Mouse (Mus musculus) thymus, postnatal 0 days (tissue): ENCODE data around the gene Eefsec. TPM values are rescaled to one million over a fixed set of nuclear protein-coding genes. Genes with fewer than 3 reads are reported as not detected.

Experiments used
- DNase-seq: peaks from one replicate; pipeline ENCODE4 v3.0.0-alpha.2; 2015; ENCODE audit warnings: low spot score
- polyA plus RNA-seq: library from polyadenylated mRNA; unstranded; fragments of >200 nt; fragmentation: Nextera tagmentation; extraction: Ambion mirVana; gene quantifications from 2 replicates; pipeline ENCODE4 v1.2.1, GENCODE M21; 2015

Eefsec gene
- polyA plus RNA-seq, 1 experiment from 2014 or later, result 117 TPM

DNA sequence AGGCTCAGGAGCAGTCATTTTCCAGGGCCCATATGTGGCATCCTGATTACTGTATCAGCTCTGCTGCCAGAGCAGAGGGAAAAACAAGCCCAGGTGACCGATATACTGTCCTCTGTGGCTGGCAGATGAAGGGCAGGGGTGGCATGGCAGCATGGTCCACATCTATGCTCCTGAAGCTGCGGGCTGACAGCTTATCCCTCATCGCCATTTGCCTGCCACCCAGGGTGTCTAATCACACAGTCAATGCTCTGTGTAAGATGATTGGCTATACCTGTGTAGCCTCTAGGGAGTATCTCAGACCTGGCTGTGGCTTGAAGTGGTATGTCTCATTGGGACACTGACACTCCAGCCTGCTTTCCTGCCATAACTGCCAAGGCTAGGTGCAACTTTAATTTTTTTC, 180.3 kb downstream of the Eefsec start:
- no peak for DNase-seq

DNA sequence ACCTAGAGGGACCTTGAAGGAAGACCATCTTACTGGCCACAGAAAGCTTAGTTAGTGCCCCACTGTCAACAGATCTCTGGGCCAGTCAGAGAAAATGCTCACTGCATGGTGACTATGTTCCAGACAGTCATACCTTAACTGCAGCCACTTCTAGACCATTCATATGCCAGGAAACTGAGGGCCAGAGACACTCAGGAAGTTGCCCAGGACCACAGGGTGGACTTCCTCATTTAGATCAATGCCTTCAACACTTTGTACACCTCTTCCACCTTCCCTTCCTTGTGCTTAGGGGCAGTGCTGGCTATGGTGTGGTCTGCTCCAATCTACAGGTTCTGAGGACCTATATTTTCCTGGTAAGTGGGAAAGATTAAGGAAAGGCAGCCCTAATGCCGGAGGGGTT, 181.0 kb downstream of the Eefsec start:
- DNase-seq, result no peak

DNA sequence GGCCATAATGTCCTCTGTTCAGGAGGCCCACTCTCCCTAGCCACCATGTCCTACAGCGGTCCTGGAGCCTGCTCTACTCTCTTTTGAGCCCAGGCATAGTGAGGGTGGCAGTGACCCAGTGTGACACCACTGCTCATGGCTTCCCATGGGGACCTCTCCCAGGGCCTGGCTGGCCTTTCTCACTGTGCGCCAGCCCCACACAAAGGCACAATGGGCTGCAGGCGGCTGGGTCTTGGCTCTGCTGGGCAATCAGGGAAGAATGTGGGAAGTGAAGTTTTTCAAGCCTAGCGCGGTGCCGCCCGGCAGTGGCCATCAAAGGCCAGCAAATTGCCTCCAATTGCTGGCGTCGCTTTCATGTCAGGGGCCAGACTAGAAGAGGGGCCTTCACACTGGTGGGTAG, 184.2 kb downstream of the Eefsec start:
- no peak for DNase-seq

DNA sequence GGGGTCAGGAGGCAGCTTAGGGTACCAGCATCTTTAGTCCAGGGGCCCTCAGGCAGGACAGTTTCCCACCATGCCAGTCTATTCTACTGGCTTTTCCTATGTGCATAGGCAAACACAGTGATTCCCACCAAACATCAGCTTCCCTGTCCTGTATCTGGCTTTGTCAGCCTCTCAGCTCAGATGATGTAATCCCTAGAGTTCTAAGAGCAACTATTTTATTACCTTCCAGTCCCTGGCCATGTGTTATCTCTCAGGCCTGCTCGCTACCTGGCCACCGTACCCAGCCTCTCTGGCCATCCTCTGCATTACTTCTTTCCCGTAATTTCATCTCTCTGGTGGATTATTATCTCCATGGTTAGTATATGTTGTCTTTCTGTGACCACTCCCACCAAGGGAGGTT, 185.7 kb downstream of the Eefsec start:
- no peak for DNase-seq

DNA sequence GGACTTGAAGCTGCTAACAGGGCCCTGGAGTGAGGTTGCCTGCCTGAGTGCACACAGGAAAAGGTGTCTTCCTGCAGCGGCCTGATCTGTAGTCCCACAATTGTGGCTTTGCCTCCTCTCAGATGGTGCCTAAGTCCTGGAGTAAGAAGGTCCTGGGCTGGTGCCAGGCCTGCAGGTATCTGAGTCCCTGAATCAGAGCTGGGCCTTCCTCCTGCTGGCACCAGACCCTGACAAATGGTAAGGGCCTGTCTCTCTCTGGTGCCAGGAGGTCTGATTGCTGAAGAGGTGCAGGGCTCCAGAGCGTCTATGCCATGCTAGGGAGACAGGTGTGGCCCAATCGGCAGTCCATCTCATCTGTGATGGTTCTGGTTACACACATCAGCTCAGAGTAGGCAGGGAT, 186.7 kb downstream of the Eefsec start:
- DNase-seq, result no peak

DNA sequence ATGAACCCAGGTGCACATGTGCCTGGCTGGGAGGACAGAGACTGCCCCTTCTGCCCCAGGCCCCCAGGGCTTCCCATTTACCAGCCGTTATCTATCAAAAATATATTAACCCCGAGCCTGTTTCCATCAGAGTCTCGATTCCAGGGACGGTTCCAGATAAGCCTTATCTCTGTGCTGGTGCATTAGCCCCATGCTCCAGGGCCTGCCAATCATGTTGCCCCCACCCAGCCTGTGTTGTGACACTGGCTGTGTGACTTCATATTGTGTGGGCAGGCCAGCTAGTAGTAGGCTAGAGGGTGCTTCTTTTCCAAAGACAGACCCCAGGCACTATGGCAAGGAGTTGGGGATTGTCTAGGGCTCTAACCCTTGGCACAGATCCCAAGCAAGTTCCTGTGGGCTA, 190.9 kb downstream of the Eefsec start:
- DNase-seq, result no peak

DNA sequence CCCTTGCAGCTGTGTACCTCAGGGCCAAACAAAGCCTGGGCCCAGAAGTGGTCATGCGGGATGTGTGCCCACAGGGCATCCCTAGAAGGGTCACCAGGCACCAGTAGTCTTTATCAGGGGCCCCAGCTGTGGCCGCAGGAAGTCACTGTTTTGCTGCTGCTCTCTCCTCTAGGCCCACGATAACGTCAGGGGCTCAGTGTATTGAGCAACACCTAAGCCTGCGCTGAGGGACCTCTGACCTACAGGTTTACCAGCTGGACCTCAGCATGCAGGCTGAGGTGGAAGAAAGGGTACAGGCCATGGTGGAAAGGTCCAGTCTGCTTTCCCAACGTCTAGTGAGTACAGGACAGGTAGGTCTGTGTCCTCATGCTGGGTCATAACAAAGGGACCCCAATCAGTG, 192.3 kb downstream of the Eefsec start:
- DNase-seq, result no peak

DNA sequence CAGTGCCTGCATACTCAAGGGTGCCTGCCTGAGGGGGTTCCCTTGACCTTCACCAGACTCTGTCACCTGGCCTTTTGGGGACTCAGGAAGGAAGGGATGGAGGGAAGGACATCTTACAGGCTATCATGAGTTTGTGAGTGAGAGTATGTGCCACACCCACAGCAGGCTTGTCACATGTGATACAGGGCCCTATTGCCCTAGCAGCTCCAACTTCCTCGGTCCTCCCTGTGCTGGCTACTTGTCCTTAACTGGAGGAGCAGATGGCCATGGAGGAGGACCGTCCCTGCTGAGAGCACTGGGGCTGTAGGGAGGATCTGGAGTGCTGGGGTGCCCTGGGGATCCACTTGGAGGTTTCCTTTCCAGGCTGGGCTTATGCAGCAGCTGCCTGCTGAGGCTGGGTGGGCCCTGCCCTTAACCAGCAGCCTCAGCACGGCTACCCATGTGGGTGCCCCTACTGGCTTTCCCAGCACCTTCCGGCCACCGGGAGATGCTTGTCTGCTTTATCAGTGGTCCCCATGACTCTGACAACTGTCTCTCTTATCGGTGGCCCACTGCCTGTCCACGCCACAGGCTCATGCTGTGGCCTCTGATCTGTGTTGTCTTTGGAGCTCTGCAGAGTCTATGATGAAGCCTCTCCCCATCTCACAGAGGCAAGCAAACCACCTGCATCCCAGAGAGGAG, 194.4 kb downstream of the Eefsec start:
- DNase-seq, result no peak

DNA sequence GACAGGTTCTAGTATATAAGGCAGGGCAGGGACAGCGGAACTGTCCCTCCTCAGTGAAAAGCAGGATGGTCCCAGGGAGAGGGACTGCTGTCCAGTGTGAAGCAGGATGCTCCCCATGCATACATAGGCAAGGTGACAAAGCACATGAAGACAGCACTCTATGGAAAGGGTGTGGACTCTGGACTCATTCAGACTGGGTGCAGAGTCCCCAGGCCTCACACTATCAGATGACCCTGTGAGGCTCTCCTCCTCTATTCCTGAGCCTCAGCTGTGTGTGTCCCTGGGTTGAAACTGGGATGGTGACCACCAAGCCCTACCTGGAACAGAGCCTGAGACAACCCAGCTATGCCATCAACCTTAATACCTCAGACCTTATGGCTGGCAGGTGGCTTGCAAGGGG, 194.9 kb downstream of the Eefsec start:
- no peak for DNase-seq

DNA sequence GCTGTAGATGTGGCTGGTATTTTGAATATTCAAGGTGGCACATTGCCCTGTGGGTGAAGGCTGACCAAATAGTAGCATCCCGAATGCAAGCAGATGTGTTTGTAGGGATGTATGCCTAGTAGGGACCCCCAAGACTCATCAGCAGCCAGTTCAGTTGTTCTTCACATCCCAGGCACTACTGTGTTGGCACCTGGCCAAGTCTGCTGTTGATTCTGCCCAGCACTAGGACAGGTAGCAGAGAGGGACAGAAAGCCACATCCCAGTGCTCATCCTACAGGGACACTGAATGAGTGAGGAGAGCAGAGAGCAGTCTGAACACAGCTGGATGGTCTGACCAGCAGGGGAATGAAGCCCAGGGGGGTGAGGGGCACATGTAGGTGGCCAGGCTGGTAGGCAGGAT, 197.1 kb downstream of the Eefsec start:
- no peak for DNase-seq

DNA sequence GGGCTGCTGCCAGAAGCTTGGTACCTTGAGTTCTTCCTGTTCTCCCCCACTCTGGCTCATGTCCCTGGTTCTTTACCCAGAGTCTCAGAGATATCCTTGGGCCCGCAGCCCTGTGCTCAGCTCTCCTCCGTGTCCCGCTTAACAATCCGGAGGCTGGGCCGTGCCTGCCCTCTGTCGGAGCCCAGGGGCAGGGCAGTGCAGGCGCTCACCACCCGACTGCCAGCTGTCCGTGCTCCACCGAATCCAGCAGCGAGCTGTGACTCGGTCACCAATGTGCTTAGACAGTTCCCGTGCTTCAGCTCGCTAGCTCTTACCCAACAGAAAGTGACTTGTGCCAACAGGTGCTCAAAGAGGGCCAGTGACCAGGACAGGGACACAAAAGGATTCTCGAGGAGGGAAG, 203.7 kb downstream of the Eefsec start:
- DNase-seq, result peak; percentile 46

DNA sequence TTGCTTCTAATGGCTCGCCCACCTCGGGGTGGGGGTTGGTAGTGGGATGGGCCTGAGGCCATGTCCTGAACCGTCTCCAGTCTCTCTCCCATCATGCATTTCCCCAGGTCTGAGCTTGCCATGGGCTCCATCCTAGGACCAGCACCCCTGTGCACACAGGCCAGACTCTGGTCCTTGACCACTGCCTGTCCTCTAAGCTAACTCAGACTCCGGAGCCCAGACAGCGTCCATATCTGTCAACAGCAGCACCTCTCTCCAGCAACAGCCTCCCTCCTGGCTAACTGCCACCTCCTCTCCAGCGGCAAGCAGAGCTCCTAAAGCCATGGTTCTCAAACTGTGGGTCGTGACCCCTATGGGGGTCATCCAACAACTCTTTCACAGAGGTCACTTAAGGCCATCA, 209.8 kb downstream of the Eefsec start:
- DNase-seq, result no peak

DNA sequence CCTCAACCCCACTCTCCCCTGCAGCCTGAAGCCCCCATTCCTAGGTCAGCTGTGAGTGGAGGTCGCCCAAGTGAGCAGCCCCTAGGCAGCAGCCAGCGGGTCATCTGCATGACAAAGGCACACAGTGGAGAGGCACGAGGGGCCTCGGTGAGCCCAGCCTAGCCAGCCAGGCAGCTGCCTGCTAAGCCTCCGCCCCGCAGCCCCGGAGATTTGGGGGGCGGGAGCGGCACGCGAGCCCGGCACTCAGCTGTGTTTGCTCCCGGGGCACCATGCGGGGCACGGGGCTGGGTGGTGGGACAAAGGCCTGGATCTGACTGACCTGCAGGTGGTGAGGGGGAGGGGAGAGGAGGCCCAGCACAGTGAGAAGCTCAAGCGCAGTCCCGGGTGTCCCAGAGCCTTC, 210.4 kb downstream of the Eefsec start:
- DNase-seq, result no peak

DNA sequence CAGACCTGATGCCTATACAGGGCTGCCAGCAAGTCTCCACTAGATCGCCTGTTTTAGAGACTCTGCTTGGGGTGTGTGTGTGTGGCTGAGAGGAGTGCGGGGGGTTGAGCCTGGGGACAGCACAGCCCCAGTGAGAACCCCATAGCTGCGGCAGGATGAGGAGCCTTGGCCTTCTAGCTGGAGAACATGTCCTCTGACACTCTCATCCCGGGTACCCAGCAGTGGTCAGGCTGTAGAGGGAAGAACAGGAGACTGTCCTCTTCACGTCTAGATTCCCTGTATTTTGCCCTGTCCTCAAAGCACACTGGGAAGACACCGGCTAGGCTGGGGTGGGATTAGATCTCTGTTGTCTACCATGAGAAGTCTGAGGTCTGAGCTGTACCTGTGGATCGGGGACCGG, 210.9 kb downstream of the Eefsec start:
- no peak for DNase-seq

DNA sequence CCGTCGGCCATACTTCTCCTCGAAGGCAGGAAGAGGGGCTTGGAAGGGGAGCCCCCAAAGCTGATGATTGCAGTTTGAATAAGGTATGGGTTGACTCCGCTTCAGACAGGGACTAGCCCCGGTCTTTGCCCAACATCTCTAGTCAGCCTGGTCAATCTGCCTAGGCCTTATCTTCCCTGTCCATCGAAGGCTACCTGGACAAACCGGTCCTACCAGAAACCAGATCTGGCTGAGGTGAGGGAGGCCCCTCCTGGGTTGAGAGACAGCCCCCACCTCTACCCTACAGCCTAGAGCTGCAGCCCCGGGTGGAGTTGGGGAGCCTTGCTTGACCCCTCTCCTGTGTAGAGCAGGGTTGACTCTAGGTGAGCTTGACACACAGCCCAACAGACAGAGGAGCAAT, 212.3 kb downstream of the Eefsec start:
- DNase-seq, result no peak

DNA sequence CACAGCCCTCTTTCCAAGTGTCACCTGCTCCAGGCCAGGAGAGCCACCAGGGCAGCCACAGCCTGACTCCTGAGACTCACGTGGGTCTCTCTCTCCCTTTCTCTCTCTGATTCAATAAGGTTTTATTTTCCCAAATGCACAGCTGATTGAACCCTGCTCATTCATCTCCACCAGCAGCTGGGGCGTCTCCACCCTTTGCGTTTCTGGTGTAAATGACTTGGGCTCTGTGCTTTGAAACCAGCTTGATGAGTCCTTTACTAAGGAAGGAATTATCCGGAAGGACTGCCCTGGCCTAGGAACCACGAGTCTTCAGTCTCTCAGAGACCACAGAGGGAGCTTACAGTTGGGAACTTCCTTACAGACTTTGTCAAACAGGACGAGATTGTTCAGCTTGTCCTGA, 214.1 kb downstream of the Eefsec start:
- DNase-seq, result no peak

DNA sequence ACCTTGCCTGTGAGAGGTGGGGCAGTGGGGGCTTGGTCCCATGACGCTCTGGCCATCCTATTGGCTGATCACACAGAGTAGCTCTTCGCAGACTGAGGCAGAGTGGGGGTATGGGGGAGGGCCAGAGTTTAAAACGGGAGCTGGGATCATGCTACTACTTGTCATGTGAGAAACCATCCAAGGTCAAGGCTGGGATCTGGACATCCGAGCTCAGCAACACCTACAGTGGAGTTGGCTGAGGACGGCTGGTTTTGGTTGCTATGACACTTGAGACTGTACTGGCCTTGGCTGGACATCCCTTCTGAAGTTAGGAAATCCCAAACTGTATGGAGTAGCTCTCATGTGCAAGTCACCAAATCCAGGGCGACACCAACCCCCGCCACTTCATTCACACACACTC, 214.5 kb downstream of the Eefsec start:
- no peak for DNase-seq

DNA sequence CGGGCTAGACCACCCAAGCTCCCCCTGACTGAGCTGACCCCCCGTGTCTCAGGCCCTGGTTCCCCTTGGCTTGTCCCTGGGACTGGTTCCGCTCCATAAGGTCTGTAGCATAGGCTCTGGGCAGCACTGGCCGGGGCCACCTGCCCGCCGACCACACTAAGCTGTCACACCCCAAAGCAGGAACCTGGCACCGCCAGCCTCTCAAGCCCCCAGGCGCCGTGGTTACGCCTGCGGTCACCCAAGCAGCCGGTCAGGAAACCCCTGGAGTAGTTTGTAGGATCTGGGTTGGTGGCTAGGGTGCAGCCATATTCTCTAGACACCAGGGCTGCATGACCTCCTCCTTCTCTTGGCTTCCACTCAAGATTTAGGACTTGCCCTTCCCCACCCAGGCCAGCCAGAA, 217.1 kb downstream of the Eefsec start:
- DNase-seq, result no peak

DNA sequence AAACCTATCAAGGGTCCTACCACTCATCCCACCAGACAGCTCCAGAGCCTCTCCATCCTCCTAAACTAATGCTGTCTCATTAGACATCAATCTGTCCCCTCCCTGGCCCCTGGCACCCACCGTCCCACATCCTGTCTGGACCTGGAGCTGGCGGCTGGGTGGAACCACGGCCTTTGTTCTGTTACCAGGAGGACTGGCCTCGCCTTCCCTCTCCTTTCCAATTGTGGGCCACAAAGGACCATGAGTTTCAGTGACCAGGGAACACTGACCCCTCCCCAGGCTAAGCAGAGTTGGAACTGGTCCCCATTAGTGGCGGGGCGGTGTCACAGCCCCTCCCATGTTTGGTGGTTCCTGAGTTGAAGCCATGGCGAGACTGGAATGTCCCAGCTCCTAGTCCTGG, 218.8 kb downstream of the Eefsec start:
- DNase-seq, result no peak

DNA sequence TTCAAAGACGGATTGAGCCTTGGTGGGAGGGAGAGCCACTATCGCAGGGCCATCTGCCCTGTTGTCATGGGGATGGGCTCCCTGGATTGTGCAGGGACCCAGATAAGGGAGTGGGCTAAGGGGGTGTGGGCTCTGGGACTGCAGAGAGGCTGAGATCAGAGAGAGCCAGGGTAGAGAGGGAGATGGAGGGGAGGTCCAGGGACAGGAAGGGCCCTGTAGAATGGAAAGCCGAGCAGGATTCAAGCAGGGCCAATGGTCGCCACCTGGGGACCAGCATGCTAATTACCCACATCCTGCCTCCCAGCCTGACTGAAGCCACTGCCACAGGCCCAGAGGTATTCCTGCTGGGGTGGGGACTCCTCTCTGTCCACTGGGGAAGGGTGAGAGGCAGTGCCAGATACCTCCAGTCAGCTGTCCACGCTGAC, 219.8 kb downstream of the Eefsec start:
- DNase-seq, result no peak

DNA sequence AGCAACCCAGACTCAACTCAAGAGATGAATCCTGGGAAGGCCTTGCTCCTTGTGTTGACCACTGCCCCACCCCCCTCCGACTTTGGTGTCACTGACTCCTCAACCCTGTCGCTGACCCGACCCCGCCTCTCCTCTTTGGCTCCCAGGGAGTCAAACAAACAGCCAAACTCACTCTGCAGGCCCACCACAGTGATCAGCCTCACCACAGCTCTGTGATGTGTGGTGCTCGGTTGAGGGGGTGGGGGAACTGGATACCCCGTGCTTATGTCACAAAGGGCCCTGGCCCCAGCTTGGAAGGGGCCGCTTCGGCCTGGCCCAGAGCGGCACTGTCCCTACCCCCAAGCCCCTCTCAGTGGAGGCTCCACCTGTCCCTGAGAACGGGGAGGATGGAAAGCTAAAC, 224.4 kb downstream of the Eefsec start, which contains the start of gene Dnajb8:
Dnajb8 (plus strand) TSS at position 301 of the 400 bp plus-strand sequence.
- DNase-seq, result no peak

DNA sequence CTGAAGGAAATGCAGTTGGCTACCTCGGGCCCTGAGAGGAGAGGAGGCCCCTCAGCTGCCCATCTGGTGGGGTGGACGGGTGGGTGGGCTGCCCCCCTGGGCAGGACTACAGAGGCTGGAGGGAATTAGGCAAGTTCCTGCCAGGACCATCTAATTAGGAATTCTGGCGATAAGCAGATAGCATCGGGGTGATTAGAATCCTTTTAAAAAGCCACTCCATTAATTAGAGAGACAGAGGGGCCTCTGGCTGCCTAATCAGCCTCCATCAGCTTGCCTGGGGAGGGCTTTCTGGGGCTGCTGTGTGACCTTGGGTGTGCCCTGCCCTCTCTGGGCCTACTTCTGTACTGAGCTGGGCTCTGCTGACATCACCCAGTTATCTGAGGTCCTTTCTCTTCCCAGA, 227.2 kb downstream of the Eefsec start:
- no peak for DNase-seq

DNA sequence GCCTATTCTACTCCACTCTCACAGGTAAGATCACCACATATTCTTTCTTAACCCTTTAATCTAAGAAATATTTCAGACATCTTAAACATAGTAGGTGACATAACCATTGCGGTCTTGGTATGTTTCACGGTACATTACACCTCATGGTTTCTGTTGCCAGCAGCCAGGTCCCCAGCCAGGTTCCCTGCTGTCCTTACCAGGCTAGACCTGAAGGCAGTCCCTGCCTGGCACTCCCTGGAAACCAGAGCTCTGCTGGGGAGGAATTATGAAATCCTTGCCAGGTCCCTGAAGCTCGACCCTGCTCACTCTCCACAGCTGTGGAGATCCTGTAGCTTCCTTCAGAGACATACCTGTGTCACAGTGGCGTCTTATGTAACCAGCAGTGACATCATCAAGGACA, 230.1 kb downstream of the Eefsec start:
- no peak for DNase-seq

DNA sequence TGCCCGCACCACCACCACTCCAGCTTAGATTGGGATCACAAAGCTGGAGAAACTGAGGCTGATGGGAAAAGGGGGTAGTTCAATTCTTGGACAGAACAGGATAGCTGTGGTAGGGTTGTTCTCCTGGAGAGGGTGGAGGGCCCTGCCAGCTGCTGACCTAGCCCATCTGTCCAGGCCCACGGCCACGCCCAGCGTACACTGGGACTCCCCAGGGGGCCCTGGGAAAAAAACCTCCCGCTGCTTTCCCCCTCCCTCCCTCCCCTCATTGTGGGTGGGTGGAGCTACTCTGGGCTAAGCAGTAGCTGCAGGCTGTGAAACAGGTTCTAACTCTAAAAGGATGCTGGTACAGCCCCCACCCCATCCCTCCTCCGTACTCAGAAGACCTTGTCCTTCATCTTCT, 230.5 kb downstream of the Eefsec start:
- DNase-seq, result no peak
